Mouse (Mus musculus): ENCODE measurements around the gene Nagpa. TPM values are rescaled to one million over a fixed set of nuclear protein-coding genes. Genes with fewer than 3 reads are reported as not detected.

The Nagpa gene
- 21.5 and 29.7 TPM in 2 replicates for polyA plus RNA-seq (2012; rRNA removed)

DNA sequence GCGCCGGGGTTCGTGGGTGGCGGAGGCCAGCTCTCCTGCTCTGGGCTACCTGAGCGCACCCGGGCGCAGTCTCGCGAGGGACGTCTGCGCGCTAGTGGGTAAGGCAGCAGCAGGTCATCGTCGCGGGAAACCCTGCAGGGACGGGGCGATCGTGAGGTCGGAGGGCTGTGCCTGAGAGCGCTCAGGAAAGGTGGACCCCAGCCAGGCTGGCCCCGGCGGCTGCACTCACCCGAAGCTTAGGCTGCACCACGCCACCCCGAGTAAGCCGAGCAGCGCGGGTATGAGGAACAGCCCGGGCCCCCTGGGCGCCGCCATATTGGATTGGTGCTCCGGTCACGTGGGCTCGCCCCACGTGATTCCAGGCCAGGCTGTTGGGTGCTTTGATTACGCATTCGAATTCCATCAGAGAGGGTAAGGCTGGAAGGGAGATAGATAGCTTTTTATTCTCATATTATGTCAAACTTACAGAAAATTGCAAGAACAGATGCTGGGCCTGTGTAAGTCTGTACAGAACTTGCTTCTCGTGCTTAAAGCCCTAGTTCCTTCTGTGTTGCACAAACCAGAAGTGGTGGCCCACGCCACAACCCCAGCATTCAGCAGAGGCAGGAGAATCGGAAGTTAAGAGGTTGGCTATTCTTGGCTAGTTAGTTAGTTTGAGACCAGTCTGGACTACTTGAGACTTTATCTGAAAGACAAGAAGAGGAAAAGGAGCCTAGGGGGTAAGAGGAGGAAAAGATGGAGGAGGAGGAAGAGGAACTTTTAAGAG lies at the start of gene Nagpa:
TSS of gene Nagpa (minus strand) at position 345 of the 766 bp plus-strand sequence.

GRCm38 (mm10) chr16:5233418-5234313 lies 29.9 kb upstream of the Nagpa start, which contains the start of gene Alg1:
Alg1 (plus strand) TSS chr16:5233621.

DNA sequence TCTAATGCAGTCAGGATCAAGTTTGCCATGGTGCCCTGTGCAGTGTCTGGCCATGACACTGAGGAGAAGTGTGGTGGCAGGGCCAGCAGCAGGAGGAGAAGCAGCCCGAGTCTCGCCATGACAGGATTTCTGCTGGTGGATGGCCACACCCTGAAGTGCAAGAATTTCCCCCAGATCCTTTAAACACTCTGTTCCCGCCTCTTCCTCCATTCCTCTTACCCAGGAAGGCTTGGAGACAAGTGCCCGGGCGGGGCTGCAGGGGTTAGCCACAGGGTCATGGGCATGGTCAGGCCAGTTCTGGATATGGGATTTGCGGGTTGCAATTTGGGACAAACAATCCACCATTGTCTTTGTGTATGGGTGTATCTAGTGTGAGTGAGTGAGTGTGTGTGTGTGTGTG lies 18.3 kb upstream of the Nagpa start, which contains the start of gene AU021092:
TSS of gene AU021092 (minus strand) at position 160 of the 400 bp plus-strand sequence.

DNA sequence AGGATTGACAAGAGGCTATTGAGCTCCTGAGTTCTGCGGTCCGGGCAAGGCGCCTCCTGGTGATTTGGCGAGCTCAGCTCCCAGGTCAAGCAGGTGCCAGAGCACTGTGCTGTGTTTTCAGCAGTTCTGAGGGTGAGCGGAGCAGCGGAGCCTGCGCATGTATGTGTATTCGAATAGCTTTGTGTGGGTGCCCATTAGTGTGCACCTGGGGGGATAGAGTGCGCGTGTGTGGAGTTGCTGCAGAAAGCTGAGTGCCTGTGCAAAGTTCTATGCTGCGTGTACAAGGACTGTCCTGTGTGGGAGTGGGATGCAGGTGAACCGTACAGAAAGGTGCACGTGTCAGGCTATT lies 56.8 kb downstream of the Nagpa start, which contains the start of gene Sec14l5:
TSS of gene Sec14l5 (plus strand) at position 73 of the 349 bp plus-strand sequence.

Other genes starting within 250 kb of the Nagpa start
- gene Anks3, start 239.8 kb downstream of the Nagpa start, polyA plus RNA-seq (2012; rRNA removed): 15.6 and 17.1 TPM in 2 replicates
- gene Sept12, start 206.2 kb downstream of the Nagpa start, polyA plus RNA-seq (2012; rRNA removed): 0.03 TPM in 1 of 2 replicates, not detected in the other
- 98.1 and 104 TPM in 2 replicates for gene Smim22, start 196.7 kb downstream of the Nagpa start, polyA plus RNA-seq (2012; rRNA removed)
- 42.3 and 42.8 TPM in 2 replicates for gene Rogdi, start 190.5 kb downstream of the Nagpa start, polyA plus RNA-seq (2012; rRNA removed)
- gene Glyr1, start 154.1 kb downstream of the Nagpa start, polyA plus RNA-seq (2012; rRNA removed): 21.3 and 30.1 TPM in 2 replicates
- 8.1 and 10.6 TPM in 2 replicates for gene Ubn1, start 154.0 kb downstream of the Nagpa start, polyA plus RNA-seq (2012; rRNA removed)
- gene Ppl, start 71.6 kb downstream of the Nagpa start, polyA plus RNA-seq (2012; rRNA removed): 7.8 and 7.9 TPM in 2 replicates
- 0.20 and 0.35 TPM in 2 replicates for gene Sec14l5, start 56.9 kb downstream of the Nagpa start, polyA plus RNA-seq (2012; rRNA removed)
- gene AU021092, start 18.3 kb upstream of the Nagpa start, polyA plus RNA-seq (2012; rRNA removed): 7.0 and 11.1 TPM in 2 replicates
- gene Alg1, start 29.6 kb upstream of the Nagpa start, polyA plus RNA-seq (2012; rRNA removed): 30.5 and 34.3 TPM in 2 replicates
- gene Eef2kmt, start 52.0 kb upstream of the Nagpa start, polyA plus RNA-seq (2012; rRNA removed): 31.3 and 31.8 TPM in 2 replicates

Data from stomach, adult 2 months (tissue).